Mouse (Mus musculus): ENCODE results near the gene Lnpep. TPM values are rescaled to one million over a fixed set of nuclear protein-coding genes. Genes with fewer than 3 reads are reported as not detected.

Lnpep gene
- polyA plus RNA-seq, 1 experiment from 2014 or later, result 8.0 TPM

DNA sequence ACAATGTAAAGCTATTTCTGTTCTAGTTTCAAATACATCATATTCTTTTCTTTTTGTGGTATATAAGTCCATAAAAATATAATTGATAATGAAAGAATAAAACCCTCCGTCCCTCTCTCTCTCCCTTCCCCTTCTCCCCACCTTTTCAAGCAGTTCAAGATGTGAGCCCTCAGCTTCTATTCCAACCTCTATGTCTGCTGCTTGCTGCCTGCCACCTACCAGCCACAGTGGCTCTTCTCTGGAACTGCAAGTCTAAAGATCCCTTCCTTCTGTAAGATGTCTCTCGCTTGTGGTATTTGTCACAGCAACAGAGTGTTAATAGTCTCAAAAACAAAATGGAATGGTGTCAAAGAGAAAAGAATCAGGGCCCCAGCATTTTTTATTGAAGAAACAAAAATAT is 20.3 kb downstream of the Lnpep start:
- Histone ChIP-seq H3K4me2 (no peak overlapping the region), H3K27ac (replicated peaks) (no peak overlapping the region), H3K4me1 (replicated peaks) (peaks cover 13% of the 10 kb centered on the region), H3K4me3 (no peak overlapping the region), H3K9ac (no peak overlapping the region), H3K27me3 (no peaks in the 10 kb centered on the region), H3K9me3 (no peaks in the 10 kb centered on the region), H3K36me3 (no peaks in the 10 kb centered on the region)
- ATAC-seq (ENCODE audit: low FRiP score, low read depth), result no peak
- 93% methylated on average over 2 of the region's 2 CpGs for WGBS

DNA sequence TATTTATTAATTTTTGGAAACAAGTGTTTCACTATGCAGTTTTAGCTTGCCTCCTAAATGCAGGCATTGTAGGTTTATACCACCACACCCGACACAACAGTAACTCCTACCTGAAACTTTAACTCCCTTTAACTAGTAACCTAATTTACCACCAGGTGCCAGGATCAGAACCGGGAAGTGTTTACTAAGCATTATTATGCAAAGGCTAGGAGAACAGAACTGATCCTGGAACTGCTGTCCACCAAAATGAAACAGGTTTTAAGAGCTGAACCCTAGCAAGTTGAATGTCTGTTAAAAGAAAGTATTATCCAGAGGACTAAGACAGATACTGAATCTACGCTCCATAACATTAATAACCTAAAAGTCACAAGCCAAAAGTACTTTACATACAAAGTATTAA is 21.2 kb downstream of the Lnpep start:
- Histone ChIP-seq H3K4me3 (no peak overlapping the region), H3K27ac (replicated peaks) (no peak overlapping the region), H3K27me3 (no peaks in the 10 kb centered on the region), H3K9me3 (no peaks in the 10 kb centered on the region), H3K4me1 (replicated peaks) (peaks cover 12% of the 10 kb centered on the region), H3K4me2 (no peak overlapping the region), H3K9ac (no peak overlapping the region), H3K36me3 (no peaks in the 10 kb centered on the region)
- ATAC-seq (ENCODE audit: low FRiP score, low read depth), result no peak
- WGBS, result 90% methylated on average over 3 of the region's 3 CpGs

- H3K27ac ChIP-seq (replicated peaks), result no peak overlapping the region
- H3K4me2 ChIP-seq, result no peak overlapping the region
- H3K9ac ChIP-seq, result no peak overlapping the region
- ATAC-seq (ENCODE audit: low FRiP score, low read depth), result no peak
- peaks cover 6% of the 10 kb centered on the region; the same call in 1 of the 2 replicates for H3K4me1 ChIP-seq (replicated peaks)
- no peak overlapping the region for H3K4me3 ChIP-seq
- H3K36me3 ChIP-seq, result no peaks in the 10 kb centered on the region
- H3K27me3 ChIP-seq, result no peaks in the 10 kb centered on the region
- no peaks in the 10 kb centered on the region for H3K9me3 ChIP-seq
These were observed 22.1 kb downstream of the Lnpep start for GRCm38 (mm10) chr17:17602786-17603185.

- no peaks in the 10 kb centered on the region for H3K27me3 ChIP-seq
- H3K4me1 ChIP-seq (replicated peaks), result peaks cover 4% of the 10 kb centered on the region; the same call in 1 of the 2 replicates
- no peak overlapping the region for H3K4me3 ChIP-seq
- H3K4me2 ChIP-seq, result no peak overlapping the region
- ATAC-seq (ENCODE audit: low FRiP score, low read depth), result no peak
- WGBS, result 70% methylated on average over 4 of the region's 4 CpGs
- no peaks in the 10 kb centered on the region for H3K36me3 ChIP-seq
- H3K9me3 ChIP-seq, result no peaks in the 10 kb centered on the region
- H3K9ac ChIP-seq, result no peak overlapping the region
- no peak overlapping the region for H3K27ac ChIP-seq (replicated peaks)
These were observed 22.5 kb downstream of the Lnpep start for GRCm38 (mm10) chr17:17602330-17602729.

- Histone ChIP-seq H3K4me3 (no peak overlapping the region), H3K9ac (no peak overlapping the region), H3K4me1 (replicated peaks) (peaks cover 4% of the 10 kb centered on the region; the same call in 1 of the 2 replicates), H3K27me3 (no peaks in the 10 kb centered on the region), H3K9me3 (no peaks in the 10 kb centered on the region), H3K36me3 (no peaks in the 10 kb centered on the region), H3K4me2 (no peak overlapping the region), H3K27ac (replicated peaks) (no peak overlapping the region; the same call in 1 of the 2 replicates)
- WGBS, result 58% methylated on average over 3 of the region's 3 CpGs
- ATAC-seq (ENCODE audit: low FRiP score, low read depth), result no peak
These were observed 24.0 kb downstream of the Lnpep start for GRCm38 (mm10) chr17:17600804-17601252.

GRCm38 (mm10) chr17:17600001-17600400 is 24.8 kb downstream of the Lnpep start:
- peaks cover 4% of the 10 kb centered on the region; the same call in 1 of the 2 replicates for H3K4me1 ChIP-seq (replicated peaks)
- WGBS, result 90% methylated on average over 1 of the region's 1 CpGs
- H3K36me3 ChIP-seq, result no peaks in the 10 kb centered on the region
- H3K4me2 ChIP-seq, result no peak overlapping the region
- no peak overlapping the region for H3K9ac ChIP-seq
- H3K27me3 ChIP-seq, result no peaks in the 10 kb centered on the region
- H3K27ac ChIP-seq (replicated peaks), result no peak overlapping the region
- no peak overlapping the region for H3K4me3 ChIP-seq
- H3K9me3 ChIP-seq, result no peaks in the 10 kb centered on the region
- no peak for ATAC-seq (ENCODE audit: low FRiP score, low read depth)

DNA sequence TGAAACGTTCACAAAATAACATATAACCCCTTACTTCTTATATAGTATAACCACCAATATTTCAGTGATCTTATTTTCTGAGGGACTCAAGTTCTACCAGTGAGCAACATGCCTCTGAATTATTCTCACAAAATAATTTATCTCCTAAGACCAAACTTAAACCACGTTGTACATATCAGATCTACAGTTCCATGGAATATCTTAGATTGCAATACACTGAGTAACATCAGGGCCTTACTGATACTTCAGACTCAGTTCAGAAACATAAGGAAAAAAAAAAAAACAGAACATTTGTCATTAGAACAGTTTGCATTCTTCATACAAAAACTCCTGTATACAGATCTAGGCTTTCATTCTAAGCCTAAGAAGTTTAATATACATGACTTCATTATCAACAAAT is 26.5 kb downstream of the Lnpep start:
- Histone ChIP-seq H3K9ac (no peak overlapping the region), H3K27me3 (no peaks in the 10 kb centered on the region), H3K4me1 (replicated peaks) (peaks cover 4% of the 10 kb centered on the region; the same call in 1 of the 2 replicates), H3K36me3 (no peaks in the 10 kb centered on the region), H3K4me2 (no peak overlapping the region), H3K9me3 (no peaks in the 10 kb centered on the region), H3K27ac (replicated peaks) (no peak overlapping the region), H3K4me3 (no peak overlapping the region)
- 94% methylated on average over 2 of the region's 2 CpGs for WGBS
- ATAC-seq (ENCODE audit: low FRiP score, low read depth), result no peak

DNA sequence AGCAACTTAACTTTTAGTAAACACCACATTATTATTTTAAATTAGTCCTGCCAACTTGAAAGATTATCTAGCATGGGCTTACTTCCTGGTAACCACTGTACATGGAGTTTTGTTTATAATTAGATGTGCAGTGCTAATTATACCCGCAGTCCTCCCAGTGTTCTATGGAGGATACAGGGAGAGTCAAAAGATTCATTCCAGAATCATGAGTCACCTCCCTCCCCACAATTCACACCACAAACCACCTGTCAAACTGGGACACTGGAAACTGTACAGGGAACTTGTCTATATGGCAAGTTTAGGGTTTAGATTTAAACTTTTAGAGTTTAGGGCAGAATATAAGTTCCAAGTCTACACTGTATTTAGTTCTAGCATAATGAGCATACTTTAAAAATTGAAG is 31.9 kb downstream of the Lnpep start:
- no peaks in the 10 kb centered on the region for H3K4me1 ChIP-seq (replicated peaks)
- WGBS, result 87% methylated on average over 1 of the region's 1 CpGs
- no peaks in the 10 kb centered on the region for H3K9me3 ChIP-seq
- H3K36me3 ChIP-seq, result no peaks in the 10 kb centered on the region
- no peaks in the 10 kb centered on the region for H3K27me3 ChIP-seq
- H3K4me2 ChIP-seq, result no peak overlapping the region
- H3K4me3 ChIP-seq, result no peak overlapping the region
- no peak overlapping the region for H3K9ac ChIP-seq
- ATAC-seq (ENCODE audit: low FRiP score, low read depth), result no peak
- H3K27ac ChIP-seq (replicated peaks), result no peak overlapping the region

GRCm38 (mm10) chr17:17587333-17588047 is 37.4 kb downstream of the Lnpep start:
- no peaks in the 10 kb centered on the region for H3K4me1 ChIP-seq (replicated peaks)
- H3K9ac ChIP-seq, result no peak overlapping the region
- H3K4me2 ChIP-seq, result no peak overlapping the region
- no peak overlapping the region for H3K27ac ChIP-seq (replicated peaks)
- no peak for ATAC-seq (ENCODE audit: low FRiP score, low read depth)
- H3K27me3 ChIP-seq, result no peaks in the 10 kb centered on the region
- H3K36me3 ChIP-seq, result no peaks in the 10 kb centered on the region
- no peaks in the 10 kb centered on the region for H3K9me3 ChIP-seq
- H3K4me3 ChIP-seq, result no peak overlapping the region
- WGBS, result 75% methylated on average over 7 of the region's 7 CpGs

DNA sequence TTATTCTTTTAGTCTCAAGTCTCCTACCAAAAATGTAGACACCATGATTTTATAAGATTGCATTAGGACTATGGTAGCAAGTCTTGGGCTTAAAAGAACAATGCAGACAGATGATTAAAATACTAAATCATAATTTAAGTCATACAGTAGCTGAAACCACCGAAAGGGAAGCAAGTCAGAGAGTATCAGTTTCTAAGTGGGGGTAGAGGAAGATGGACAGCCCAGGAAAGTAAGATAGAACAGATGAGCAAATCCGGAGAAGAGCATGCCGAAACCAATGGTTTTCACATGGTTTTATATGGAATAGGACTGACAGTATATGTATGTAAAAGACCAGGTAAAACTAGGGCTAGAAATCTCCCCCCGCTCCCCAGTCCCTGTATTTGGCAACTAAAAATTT is 39.7 kb downstream of the Lnpep start:
- H3K36me3 ChIP-seq, result no peaks in the 10 kb centered on the region
- H3K9me3 ChIP-seq, result no peaks in the 10 kb centered on the region
- no peak overlapping the region for H3K27ac ChIP-seq (replicated peaks)
- no peak overlapping the region for H3K4me3 ChIP-seq
- WGBS, result 93% methylated on average over 4 of the region's 4 CpGs
- H3K27me3 ChIP-seq, result no peaks in the 10 kb centered on the region
- ATAC-seq (ENCODE audit: low FRiP score, low read depth), result no peak
- H3K9ac ChIP-seq, result no peak overlapping the region
- no peak overlapping the region for H3K4me2 ChIP-seq
- H3K4me1 ChIP-seq (replicated peaks), result no peaks in the 10 kb centered on the region

- Histone ChIP-seq H3K27me3 (no peaks in the 10 kb centered on the region), H3K9me3 (no peaks in the 10 kb centered on the region), H3K27ac (replicated peaks) (no peak overlapping the region), H3K36me3 (0 out of 2 replicates have a peak, but pooled peaks cover under 1% of the 10 kb centered on the region), H3K4me3 (no peak overlapping the region), H3K9ac (no peak overlapping the region), H3K4me1 (replicated peaks) (no peaks in the 10 kb centered on the region), H3K4me2 (no peak overlapping the region)
- WGBS, result 54% methylated on average over 2 of the region's 2 CpGs
- ATAC-seq (ENCODE audit: low FRiP score, low read depth), result no peak
These were observed 41.0 kb downstream of the Lnpep start for GRCm38 (mm10) chr17:17583896-17584295.

DNA sequence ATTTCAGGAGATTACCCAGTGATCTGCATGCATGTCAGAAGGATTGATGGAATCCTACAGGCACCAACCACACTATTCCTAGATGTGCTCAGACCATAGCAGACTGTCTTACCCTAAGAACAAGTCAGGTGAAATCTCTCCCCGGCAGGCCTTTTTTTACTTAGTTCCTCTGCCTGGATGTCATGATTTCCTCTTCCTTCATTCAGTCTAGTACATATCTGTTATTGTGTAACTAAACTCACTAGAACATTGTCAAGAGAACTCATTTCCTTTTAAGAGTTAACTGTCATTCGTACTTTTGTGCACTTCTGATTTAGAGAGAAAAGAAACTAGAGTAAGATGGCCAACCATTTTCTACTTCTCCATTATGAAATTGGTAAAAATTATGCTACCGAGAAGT is 43.6 kb downstream of the Lnpep start:
- Histone ChIP-seq H3K36me3 (0 out of 2 replicates have a peak, but pooled peaks cover 10% of the 10 kb centered on the region), H3K4me2 (no peak overlapping the region), H3K9ac (no peak overlapping the region), H3K4me1 (replicated peaks) (no peaks in the 10 kb centered on the region), H3K27me3 (no peaks in the 10 kb centered on the region), H3K4me3 (no peak overlapping the region), H3K9me3 (no peaks in the 10 kb centered on the region), H3K27ac (replicated peaks) (no peak overlapping the region)
- 93% methylated on average over 3 of the region's 3 CpGs for WGBS
- ATAC-seq (ENCODE audit: low FRiP score, low read depth), result no peak

DNA sequence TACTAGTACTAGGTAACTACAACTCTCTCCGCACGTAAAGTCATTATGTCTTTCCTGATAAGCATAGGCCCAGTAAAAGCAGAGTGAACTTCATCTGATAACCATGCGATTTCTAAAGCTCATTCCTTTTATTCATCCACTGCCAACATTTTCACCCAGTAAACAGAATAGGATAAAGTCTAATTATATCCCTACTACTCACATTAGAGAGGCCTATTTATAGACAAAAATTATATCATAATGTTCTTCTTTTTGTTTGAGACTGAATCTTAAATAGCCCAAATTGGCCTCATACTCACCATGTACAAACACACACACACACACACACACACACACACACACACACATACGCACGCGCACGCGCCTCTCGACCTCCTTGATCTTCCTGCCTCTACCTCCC is 48.5 kb downstream of the Lnpep start:
- no peak overlapping the region for H3K27ac ChIP-seq (replicated peaks)
- no peaks in the 10 kb centered on the region for H3K4me1 ChIP-seq (replicated peaks)
- peaks cover 38% of the 10 kb centered on the region for H3K36me3 ChIP-seq
- H3K9ac ChIP-seq, result no peak overlapping the region
- H3K9me3 ChIP-seq, result no peaks in the 10 kb centered on the region
- whole genome bisulfite sequencing, result 96% methylated on average over 9 of the region's 9 CpGs
- no peak overlapping the region for H3K4me3 ChIP-seq
- H3K27me3 ChIP-seq, result no peaks in the 10 kb centered on the region
- no peak for ATAC-seq (ENCODE audit: low FRiP score, low read depth)
- no peak overlapping the region for H3K4me2 ChIP-seq

Measured in hindbrain, embryonic 15.5 days (tissue).